Mouse (Mus musculus): Measurements from ENCODE around the gene Pcnx2.

Pcnx2 gene

DNA sequence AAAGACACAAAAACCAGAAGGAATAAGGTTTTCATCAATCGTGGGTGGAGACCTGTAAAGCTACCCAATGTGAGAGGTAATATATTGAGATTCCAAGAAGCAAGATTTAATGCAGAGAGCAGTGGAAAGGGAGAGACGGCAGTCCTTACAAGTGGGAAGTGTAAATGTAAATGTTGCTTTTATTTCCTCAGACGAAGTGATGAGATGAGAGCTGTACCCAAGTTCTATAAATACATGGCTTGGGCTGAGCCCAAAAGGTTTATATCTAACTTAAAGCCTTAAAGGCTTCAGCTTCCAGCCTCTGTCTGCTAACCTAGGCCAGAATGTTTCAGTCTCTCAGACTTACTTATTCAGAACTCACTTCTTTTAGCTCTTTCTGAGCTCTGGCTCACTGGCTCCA, 8.2 kb downstream of the Pcnx2 start:
- DNase-seq: no peak

DNA sequence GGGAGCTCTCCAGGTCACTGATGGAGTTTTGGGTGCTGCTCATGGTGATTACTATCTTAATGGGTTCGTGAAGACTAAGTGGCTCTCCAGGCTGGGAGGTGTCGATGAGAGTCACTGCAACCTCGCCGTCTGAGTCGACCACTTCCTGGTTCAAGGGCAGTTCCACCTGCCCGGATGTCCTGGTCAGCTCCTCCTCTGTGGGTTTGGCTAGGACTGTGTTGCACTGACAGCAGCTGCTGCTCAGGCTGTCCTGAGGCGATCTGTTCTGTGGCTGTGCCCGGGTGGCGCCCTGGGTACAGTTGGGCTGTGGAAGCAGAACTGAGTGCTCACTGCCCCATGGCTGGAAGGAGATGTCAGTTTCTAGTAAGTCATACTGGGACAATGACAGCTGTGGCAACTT, 10.6 kb downstream of the Pcnx2 start:
- no peak for DNase-seq

DNA sequence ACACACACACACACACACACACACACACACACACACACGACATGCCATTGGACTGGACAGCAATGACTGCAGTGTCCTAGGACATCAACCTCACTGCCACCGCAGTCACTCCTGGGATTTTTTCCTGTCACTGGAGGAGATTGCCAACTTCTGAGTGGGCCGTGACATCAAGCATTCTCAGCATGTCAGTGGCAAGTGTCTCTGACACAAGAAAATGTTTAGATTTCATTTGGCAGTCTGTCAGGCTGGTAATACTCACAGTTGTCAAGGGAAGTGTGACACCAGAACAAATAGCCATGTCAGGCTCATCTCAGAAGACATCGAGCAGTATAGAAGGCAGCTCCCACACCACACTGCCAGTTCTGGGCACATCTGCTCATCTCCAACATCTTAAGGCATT, 17.7 kb downstream of the Pcnx2 start:
- DNase-seq: no peak

DNA sequence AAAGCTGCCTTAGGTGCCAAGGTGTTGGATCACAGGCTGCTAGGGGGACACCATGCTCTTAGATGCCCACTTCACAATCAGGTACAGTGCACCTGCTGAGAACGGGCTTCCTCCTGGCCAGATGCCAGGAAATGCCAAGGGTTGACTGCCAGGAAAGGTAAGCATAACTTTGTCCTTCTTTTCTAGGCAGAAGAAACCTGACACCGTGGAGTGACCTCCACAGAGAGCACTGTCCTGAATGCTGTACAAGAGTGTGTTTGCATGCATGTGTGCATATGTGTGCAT, 24.9 kb downstream of the Pcnx2 start:
- no peak for DNase-seq

DNA sequence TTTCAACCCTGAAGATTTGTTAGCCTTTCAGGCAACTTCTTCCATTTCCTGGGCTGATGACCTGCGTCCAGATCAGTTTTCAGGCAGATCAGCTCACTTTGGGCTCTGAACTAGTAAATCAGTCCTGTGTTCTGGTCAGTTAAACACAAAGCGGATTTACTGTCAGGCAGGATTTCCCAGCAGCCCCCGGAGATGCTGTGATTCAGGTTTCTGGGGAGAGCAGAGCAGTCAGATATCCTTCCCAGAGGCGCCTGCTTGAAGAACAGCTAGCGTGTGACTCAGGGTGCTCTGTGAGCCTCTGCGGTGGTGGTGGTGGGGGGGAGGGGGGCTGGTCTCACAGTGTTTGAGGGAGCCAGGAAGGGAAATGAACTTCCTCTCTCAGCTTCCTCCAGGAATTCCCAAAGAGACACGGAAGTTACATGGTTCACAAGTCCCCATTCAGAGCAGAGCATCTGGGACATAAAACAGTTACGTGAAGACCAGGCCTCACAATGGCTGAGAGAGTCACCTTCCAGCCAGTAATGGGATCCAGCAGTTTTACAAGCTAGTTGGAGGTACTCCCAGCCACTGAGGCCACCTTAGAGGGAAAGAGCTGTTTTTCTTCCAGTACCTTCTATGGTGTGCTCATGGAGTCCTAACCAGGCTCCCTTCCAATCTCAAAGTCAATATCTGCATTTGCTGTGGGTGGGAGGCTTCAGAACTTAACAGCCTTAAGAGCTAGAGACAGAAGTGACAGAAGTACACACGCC, 25.4 kb downstream of the Pcnx2 start:
- no peak for DNase-seq

DNA sequence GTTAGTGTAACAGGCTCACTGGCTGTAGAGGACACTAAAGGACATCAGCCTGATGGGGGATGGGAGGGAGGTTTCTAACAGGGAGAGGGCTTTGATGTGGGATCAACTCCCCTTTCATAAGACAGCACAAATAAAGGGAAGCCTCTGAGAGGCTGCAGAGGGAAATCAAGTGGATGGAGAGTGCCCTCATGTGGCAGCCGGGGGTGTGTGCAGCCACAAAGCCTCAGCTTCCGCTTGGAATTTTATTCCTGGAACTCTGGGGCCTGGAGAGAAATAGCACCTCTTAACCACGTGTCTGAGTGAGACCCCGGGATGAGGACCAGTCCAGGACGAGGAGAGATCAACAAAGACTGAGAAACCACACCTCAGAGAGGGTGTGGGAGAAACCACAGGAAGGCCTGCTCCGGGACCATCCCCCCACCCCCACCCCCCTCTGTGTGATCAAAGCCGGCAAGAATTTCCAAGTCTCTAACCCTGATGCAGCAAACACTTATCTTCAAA, 27.2 kb downstream of the Pcnx2 start:
- DNase-seq: peak; percentile 37

DNA sequence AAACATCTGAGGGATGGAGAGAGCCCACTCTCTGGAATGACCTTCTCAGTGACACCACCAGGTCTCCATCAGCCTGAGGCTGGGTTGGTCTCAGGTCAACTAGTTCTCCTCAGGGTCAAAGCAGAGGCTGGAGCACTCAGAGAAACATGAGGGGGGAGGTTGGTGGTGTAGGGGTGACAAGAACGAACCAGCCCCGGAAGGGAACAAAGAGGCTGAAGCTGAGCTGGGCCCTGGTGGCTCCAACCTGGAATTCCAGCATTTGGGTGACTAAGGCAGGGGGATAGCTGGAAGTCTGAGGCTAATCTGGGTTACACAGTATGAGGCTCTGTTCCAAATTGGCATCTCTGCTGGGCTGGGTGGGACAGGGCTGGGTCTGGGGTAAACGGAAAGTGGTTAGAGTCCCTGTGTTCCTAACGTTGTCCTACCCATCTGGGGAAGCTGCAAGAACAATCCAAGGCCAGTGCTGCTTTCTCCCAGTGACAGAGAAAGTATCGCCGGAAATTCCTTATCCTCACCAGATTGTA, 27.9 kb downstream of the Pcnx2 start:
- DNase-seq: no peak

DNA sequence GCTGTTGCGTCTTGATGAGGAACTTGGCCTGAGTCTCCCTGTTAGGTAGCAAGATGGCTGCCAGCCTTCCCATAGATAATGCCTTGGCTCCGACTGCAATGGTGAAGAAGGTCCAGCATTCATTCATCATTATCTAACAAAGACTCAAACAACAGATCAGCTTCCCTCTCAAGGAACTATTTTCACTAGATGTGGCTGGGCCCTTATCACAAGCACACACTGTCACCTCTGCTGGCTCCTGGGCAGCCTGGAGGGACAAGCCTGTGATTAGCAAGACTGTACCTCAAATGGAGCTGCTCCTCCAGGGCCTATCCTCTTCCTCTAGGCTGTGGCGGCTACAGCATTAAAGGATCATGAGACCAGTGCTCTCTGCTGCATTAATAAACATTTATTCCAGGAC, 28.4 kb downstream of the Pcnx2 start:
- no peak for DNase-seq

DNA sequence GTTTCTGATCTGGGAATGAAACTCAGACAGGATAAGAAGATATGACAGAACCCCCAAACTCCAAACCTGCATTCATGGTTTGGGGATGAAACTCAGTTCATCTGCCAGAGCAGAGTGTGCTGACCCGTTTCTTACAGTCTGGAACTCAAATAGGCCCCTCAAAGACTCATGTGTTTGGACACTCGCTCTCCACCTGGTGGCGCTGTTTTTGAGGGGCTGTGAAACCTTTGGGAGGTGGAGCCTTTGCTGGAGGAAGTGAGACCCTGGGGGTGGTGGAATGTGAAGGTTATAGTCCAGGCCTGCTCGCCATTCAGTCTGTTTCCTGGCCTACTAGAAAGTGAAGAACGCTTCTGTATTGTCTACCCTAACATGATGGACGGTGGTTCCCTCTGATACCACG, 29.6 kb downstream of the Pcnx2 start:
- DNase-seq: no peak

DNA sequence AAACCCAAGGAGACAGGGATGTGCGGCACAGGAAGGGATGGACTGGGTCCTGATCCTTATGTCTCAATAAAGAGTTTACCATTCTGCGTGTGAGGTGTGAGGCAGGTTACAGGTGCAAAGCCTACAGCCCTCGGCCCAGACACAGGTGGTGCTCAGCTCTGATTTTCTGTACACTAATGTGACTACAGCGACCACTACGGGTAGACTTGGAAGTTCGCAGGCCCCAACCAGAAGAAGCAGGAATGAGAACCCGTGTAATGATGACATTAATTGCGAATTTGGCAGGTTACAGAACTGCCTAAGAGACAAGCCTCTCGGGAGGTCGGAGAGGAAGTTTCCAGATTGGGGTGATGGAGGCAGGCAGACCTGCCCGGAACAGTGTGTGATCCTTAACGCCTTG, 32.0 kb downstream of the Pcnx2 start:
- DNase-seq: no peak

DNA sequence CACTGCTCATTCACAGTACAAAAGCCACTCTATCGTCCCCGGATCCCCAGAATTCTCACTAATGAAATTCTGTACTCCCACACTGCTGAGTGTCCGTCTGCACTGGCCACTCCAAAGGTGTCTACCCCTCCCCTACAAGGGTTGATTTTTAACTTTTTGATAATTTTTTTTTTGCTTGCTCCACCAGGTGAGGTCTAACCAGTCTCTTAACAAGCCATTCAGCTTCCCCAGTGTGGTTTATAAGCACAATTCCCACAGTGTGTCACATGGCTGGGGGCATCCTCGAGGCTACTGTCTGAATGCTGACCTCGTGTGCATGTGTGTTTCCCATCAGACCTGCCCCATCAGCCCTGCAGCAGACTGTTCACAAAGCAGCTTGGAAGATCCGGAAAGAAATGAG, 40.9 kb downstream of the Pcnx2 start:
- no peak for DNase-seq

DNA sequence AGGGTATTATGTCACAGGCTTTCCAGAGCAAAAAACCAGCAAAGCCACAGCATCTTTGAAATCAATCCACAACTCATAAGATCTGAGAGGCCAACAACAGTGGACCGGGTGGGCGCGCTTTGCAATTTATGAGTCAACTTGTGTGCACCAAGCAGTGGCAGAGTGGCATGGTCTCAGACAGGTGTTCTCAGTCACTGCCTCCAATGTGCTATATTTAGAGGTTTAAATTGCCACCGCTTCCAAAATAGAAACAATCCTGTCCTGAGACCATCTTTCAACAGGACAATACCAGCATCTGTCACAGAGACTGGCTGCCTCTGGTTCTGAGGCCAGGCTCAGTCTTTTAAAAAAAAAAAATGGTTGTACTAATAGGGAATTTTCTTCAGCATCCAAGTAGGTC, 42.0 kb downstream of the Pcnx2 start:
- no peak for DNase-seq

DNA sequence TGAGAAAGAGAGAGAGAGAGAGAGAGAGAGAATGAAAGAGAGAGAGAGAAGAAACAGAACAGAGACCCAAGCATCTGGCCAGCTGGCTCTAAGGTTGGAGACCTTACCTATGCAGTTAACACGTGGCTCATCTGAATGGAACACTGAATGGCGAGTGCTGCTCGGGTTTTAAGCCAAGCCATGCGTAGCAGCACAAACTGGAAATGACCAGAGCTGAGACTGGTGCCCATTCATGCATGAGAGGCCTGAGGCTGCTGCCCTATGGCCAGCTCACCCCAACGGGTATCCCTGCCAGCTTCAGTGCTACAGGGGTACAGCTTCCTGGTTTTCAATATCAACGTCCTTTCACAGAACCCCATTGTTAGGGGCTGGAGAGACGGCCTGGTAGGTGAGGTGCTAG, 43.7 kb downstream of the Pcnx2 start:
- no peak for DNase-seq

DNA sequence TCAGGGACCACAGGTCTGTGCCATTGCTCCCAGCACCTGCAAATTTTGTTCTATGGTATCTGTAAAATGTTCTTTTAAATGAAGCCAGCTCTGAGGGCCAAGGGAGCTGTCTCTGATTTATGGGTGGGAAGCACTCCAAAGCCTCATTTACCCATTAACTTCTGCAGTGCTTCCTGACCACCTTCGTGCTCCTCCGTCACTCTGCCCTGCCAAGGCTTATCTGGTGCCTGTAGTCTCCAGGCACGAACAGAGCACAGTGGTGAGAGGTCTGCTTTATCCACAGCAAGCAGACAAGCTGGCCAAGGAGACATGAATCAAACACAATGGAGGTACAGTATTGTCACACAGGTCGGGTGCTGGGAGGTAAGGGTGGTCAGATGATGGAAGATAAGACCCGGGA, 44.8 kb downstream of the Pcnx2 start:
- DNase-seq: no peak

DNA sequence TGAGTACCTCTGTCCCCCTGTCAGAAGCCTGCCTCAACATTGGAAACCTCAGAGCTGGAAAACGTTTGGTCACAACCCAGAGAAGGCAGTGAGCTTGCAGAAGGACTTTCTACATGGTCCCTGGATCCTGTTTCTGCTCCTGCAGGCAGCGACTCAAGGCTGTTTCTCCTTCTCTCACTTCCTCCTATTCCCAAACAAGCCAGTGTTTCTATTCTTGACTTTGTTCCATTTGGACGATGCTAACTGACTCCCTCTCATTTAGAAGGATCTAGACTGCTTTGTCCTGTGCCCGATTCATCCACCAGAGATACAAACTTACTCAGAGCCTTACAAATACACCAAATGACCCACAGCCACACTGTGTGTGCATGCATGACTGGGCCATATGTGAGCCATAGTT, 48.9 kb downstream of the Pcnx2 start:
- DNase-seq: no peak

DNA sequence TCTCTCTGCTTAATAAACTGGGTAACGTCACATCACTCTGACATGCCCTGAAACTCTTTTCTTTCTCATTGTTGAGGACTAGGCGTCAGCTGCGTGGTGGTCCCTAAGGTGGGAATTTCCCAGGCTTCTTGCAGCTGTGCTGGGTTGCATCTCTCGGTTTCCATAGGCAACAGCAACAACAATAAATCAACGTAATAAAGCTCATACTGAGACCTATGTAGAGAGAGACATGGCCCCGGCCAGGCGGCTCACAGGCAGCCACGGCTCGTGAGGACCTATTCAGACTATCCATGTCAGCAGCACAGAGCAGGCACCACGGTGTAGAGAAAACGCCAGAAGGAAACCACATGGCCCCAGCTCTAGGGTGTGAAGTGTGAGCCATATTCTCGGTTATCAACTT, 50.3 kb downstream of the Pcnx2 start:
- no peak for DNase-seq

DNA sequence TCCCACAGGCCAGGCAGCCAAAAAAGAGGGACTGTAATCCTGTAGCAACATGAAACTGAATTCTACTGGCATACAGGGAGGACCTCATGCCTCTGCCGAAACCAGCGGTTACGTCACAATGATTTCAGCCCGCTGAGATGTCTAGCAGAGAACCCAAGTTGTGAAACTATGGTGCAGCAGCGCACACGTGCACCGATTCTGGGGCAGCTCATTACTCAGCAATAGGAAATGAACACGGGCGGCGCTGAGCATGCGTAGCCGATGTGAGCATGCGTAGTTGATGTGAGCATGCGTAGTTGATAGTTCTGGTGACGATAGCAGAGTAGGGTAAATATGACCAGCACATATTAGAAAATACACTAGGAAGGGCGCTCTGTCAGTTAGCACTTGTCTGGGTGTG, 52.8 kb downstream of the Pcnx2 start:
- DNase-seq: no peak

DNA sequence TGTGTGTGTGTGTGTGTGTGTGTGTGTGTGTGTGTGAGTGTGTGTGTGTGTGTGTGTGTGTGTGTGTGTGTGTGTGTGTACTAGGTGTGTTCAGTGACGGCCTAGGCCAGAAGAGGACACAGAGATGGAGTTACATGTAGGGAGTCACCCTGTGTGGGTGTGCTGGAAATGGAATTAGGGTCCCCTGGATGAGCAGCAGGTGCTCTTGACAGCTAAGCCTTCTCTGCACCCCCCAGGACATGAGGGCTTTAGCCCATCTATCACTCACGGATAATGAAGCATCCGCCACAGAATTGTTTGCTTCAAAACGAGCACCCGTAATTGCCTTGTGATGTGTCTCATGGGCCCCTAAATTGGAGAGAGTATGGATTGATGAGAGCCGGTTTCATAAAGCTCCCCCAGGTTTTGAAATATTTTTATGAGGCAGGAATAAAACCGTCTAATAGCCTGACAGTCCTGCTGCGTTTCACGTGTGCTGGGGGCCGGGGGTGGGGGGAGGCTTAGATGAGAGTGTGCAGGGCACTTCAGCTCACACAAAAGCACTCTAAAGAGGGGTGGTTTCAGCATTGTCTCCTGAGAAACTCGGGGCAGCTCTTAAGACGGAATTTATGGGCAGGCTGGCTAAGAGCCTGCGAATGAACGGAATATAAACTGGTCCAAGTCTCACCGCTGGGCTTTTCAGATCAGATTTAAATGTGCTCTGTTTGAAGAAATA, 54.8 kb downstream of the Pcnx2 start:
- no peak for DNase-seq

DNA sequence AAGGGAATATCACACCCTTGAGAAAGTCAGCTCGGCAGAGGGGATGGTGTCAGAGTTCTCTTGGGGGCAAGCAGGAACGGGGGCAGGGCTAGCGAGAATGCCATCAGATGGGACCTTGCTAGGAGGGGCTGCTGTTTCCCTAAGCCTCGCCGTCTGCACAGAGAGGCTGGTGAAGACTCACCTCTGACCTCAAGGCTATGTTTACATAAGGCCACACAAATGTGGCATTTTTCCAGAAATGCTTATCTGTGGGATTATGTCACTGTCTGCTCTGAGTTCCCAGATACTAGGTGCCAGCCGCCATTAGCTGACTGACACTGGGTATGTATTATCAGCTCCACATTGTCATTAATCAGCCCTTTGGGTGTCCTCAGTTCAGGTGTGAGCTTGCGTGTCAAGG, 56.0 kb downstream of the Pcnx2 start:
- no peak for DNase-seq

DNA sequence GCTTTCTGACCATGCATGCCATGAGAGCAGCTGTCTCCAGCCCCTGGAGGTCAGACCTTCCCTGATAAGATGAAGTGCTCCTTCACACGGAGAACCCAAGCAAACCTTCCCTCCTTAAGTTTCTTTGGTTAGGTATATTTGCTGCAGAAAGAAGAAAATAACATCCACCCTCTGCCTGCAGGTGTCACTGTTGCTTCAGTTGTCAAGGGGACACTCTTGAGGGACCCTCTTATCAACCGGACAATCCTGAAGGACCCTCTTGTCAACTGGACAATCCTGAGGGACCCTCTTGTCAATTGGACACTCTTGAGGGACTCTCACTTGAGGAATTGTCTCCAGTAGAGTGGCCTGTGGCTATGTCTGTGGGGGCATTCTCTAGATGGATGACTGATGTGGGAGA, 73.4 kb downstream of the Pcnx2 start:
- DNase-seq: no peak

DNA sequence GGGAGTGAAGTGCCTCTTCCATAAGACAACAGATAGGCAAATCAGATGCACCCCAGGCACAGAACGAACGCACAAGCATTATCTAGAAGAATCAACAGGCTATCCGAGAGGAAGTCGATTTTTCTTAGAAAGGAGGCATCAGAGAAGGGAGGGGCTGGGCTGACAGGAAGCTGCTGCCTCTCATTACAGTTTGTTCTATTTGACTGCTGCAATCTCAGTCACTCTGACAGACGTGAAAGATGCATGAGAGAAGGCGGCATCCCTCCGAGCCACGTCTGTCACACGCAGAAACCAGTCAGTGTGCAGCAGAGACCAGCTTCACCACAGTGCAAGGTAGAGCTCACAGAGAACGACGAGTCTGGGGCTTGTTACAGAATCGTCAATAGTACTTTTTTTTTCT, 74.4 kb downstream of the Pcnx2 start:
- DNase-seq: peak; percentile 34

DNA sequence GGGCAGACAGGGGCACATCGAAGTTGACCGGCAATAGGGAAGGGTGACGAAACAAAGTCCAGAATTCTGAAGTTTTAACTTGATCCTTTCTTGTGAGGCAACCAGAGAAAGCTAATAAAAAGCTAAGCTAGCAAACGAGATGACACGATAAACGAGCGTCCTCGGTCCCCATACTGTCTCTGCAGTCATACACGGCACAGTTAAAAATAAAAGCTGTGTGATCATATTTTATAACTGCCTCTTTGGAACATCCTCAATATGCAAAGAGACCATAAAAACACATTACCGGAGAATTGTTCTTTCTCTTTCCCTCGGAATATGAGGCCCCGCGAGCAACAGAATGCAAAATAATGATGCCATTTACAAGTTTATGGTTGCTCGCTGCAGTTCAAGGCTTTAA, 76.1 kb downstream of the Pcnx2 start:
- DNase-seq: no peak

DNA sequence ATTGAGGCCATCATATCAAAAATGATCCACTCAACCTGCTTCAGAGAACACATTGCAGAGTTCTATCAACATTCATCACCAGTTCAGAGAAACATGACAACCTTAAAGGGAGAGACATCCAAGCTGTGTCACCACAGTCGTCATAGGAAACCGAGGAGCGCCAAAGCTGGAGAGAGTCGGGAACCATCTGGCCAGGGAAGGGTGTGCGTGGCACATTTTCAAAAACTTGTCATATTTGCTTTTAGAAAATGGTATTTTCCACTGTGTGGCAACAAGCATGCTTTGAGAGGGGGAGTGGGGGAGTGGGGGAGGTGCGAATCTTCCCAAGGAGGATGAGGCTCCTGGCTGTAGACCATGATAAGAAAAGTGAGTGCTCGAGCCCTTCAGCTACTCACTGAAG, 78.3 kb downstream of the Pcnx2 start:
- no peak for DNase-seq

DNA sequence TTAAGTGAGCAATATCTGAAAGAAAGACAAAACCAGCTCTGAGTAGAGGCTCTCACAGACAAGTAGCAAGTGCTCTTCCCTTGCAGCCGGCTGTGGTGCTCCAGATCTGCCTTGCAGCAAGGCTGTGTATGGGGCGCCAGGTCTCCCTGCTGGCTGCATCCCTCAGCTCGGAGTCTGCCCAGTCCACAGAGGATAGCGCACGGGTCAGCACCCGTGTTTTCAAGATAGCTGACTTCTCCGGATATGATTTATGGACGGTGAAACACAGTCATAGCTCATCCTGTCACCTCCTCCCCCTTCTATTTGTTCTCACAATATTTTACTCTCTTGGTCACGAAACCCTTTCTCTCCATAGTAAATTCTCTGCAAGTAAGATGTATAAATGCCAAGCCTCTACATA, 79.3 kb downstream of the Pcnx2 start:
- DNase-seq: no peak

DNA sequence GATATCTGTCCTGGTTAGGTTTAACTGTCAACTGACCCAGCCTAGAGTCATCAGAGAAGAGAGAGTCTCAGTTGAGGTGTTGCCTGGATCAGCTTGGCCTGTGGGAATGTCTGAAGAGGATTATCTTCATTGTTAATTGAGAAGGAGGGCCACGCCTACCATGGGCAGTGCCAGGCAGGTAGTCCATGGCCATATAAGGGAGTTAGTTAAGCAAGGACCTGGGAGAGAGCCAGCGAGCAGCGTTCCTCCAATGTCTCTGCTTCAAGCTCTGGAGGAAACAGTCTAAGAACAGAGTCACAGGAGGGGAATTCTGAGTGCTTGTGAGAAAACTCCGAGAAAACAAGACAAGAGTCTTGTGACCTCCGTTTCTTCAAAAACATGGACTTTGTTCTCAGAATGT, 81.4 kb downstream of the Pcnx2 start:
- no peak for DNase-seq

Measured in thymus, postnatal 14 days (tissue).